Mouse (Mus musculus) heart, adult 18-20 months (tissue): ENCODE measurements around the gene Gm10188. TPM values are rescaled to one million over a fixed set of nuclear protein-coding genes. Genes with fewer than 3 reads are reported as not detected.

Experiments used
- DNase-seq, 2 experiments: peaks; one replicate each; pipeline ENCODE4 v3.0.0; 2021 to 2022; ENCODE audit warnings: mixed read lengths in 1 of 2
- total RNA-seq, 2 experiments: library from RNA; stranded (reverse); gene quantifications; 2 replicates each; pipeline ENCODE4 v1.2.3; 2021

Gene Gm10188
- total RNA-seq, 2 experiments from 2014 or later, result not detected

- DNase-seq, result no peak
These were observed 3.1 kb downstream of the Gm10188 start for GRCm38 (mm10) chr1:132226297-132227080.

- no peak for DNase-seq
These were observed 7.4 kb downstream of the Gm10188 start for GRCm38 (mm10) chr1:132222166-132222565.

- DNase-seq, result no peak
These were observed 7.9 kb downstream of the Gm10188 start for GRCm38 (mm10) chr1:132221627-132222026.

DNA sequence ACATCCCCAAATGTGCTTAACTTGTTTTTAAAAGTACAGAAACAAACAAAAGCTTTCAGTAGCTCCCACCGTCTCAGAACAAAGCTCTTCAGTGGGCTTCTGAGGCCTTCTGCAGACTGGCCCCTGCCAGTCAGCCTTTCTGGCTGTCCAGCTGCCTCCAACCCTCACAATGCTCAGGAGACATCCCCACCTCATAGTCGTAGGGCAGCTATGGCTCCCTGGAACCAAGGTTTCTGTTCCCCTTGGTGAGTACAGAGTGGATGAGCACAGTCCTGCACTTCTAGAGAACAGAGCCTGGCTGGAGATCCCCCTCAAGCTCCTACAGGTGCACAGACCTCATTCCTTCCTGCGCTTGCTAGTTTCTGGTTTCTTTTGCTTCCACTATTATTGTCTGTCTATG, 13.3 kb downstream of the Gm10188 start:
- no peak for DNase-seq

- DNase-seq, result peak in 1 of 2 experiments; percentile 21
These were observed 16.5 kb downstream of the Gm10188 start for GRCm38 (mm10) chr1:132213076-132213475.

DNA sequence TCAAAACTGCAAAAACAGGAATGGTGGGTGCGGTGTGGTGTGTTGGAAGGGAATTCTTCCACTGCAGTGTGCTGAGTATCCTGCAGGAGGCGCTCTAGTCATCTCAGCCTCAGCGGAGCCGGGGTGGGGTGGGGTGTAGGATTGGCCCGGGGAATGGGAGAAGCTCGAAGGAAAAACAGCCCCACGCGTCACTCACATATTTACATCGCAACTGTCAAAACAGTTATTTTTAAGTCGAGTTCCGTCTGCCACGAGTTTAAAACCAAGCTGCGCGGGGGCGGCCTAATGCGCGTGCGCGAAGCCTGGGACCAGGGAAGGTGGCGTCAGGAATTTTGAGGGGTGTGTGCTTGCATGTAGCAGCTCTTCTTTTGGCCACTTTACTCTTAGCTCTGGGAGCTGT, 17.3 kb downstream of the Gm10188 start:
- peak; percentile 36 to 75 for DNase-seq

DNA sequence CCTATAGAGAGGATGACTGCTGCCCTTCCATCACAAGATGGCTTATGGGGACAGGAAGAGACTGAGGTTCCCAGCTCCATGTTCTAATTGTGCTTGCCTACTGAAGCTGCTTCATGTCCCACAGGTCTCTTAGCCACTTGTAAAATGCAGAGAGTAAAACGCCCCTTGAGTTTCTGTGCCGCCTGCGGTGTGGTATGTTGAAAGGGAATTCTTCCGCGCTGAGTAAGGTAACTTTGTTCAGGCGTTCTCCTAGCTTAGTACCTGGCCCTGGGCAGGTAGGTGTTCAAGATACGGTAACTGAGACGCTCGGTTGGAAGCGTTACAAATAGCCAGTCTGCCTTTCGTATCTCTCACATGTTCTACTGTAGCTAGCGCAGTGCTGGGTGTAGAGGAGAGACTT, 17.9 kb downstream of the Gm10188 start:
- no peak for DNase-seq

DNA sequence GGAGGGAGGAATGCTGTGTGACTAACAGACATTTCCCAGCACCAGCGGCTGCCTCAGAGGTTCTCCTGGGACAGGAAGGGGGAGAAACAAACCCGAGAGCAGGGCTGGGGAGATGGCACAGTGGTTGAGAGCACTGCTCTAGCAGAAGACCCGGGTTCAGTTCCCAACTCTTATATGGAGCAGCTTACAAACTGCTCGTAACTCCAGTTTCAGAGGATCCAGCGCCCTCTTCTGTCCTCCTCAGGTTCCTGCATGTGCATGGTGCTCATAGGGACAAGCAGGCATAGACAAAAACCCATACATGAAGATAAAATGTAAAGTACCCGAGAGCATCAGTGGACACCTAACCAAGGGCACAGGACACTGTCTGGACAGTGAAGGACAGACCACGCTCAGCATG, 18.6 kb downstream of the Gm10188 start:
- DNase-seq, result peak in 1 of 2 experiments; percentile 30

GRCm38 (mm10) chr1:132209400-132209799, 20.2 kb downstream of the Gm10188 start:
- DNase-seq, result no peak

DNA sequence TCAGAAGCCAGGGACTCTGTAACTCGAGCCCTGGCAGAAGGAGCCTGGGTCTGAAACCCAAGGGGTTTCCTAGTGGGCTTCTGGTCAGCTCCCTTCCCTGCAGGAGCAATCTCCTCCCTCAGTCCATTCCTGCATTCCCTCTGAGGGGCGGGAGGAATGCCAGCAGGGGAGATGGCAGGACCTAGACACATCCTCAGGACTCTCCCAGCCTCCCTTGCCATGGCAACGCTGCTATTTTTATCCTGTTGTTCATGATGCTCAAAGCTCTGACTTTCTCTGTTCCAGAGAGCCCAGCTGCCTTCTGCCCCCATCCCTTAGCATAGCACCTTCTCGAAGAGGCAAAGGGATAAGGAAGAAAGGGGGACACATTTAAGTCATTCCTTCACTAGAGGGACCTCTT, 21.4 kb downstream of the Gm10188 start:
- DNase-seq, result no peak

DNA sequence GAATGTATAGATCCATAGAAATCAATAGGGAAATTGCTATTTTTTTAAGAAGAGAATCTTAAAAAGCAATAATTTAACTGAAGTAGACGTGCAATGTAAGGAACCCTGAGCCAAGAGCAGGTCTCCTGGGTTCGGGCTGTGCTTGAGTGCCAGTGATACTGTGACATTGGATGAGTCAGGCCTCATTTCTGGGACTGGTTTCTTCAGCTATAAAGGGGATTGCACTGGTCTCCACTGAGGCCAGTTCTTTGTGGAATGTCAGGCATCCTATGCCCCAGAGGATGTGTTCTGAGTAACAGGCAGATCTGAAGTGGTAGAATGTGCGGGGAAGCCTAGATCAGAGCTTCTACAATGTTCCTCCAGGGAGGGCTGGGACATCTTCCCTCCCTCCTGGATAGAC, 22.7 kb downstream of the Gm10188 start:
- DNase-seq, result no peak

- DNase-seq, result no peak
These were observed 23.6 kb downstream of the Gm10188 start for GRCm38 (mm10) chr1:132205958-132206357.

DNA sequence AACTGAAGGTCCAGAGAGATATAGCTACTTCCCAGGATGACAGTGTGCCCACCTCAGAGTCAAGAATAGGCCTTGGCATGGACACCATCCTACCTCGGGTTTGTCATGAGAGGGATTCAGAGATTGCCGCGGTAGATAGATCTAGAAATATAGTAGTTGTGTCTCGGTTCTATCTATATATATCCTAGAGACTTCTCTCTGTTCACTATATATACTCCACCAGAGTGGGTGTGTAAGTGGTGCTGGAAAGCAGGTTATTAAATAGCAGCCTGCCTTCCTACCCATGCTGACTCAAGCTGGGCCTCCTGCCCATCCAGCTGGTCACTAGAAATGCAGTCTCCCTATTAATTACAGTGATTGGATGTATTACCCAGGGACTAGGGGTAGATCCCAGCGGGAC, 26.8 kb downstream of the Gm10188 start:
- no peak for DNase-seq

DNA sequence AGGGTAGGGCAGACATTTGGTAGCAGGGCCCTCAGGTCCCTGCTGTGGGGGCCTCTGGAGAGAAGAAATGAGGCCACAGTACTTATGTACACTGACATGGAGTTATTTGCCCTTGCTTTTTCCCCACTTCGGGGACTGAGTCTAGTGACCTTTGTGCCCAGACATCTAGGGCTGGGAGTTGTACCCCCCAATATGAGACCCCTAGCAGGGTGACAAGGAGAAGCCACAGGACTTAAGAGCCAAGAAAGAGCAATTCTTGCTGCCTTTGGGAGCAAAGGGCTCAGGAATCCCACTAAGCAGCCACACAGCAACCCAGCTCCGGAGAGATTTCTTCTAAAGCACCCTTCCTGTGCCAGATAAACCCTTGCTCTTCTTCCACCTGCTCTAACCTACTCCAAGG, 27.6 kb downstream of the Gm10188 start:
- DNase-seq, result no peak

DNA sequence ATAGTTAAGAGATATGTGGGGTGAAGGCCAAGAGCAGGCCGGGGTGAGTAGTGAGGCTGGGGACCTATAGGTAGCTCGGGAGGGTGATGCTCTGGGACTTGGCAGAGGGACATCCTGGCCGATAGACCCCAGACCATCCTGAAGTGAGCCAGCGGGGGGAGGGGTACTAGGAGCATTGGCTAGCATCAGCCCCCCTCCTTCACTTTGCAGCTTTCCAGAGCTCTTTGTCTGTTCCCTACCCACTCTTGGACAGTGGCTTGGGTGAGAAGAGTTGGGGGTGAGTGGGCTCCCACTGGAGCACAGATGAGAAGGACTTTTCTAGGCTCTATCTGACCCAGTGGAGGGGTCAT, 28.1 kb downstream of the Gm10188 start:
- DNase-seq, result no peak

- no peak for DNase-seq
These were observed 28.7 kb downstream of the Gm10188 start for GRCm38 (mm10) chr1:132200562-132201510.

DNA sequence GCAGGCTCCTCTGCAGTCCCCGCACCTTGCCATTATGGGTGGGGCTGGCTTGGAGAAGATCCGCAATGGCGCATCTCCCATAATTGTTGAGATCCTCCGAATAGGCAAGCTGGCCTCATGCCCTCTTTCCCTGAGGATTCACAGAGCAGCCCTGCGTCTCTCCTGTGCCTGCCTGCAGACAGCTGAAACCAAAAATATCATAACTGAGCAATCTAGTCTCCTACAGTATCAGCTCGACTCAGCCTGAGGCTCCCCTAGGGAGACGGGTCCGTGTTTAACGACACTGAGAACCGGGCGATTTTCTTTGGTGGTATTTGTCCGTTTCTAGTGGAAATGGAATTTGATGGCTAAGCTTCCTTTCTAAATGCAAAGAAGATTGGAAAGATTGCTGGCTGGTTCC, 29.6 kb downstream of the Gm10188 start:
- no peak for DNase-seq

GRCm38 (mm10) chr1:132199244-132199643, 30.3 kb downstream of the Gm10188 start:
- DNase-seq, result no peak

- no peak for DNase-seq
These were observed 31.0 kb downstream of the Gm10188 start for GRCm38 (mm10) chr1:132198401-132199071.

DNA sequence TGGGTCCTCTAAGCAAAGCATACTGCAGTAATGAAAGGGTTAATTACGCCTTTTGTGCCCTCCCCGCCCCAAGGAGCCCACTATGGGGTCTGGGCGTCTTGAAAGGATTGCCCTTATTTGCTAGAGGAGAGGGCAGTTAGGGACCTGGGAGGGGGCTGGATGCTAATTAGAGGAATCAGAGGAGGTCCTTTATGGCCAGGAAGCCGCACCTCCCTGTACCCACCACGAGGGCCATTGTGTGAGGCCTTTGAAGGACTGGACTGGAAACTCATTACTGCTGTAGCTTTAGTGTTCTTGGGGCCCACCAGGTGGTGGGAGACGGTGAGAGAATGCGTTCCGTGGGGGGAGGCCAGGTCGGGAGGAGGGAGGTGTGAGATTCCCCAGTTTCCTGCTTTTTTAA, 31.9 kb downstream of the Gm10188 start:
- DNase-seq, result no peak

- DNase-seq, result no peak
These were observed 33.2 kb downstream of the Gm10188 start for GRCm38 (mm10) chr1:132196337-132196736.

- DNase-seq, result no peak
These were observed 33.9 kb downstream of the Gm10188 start for GRCm38 (mm10) chr1:132195681-132196080.

GRCm38 (mm10) chr1:132195100-132195499, 34.5 kb downstream of the Gm10188 start:
- no peak for DNase-seq
